In genomic region chr4:156343332-156343731, GRCm38 (mm10) we compare ENCODE assay signal across 15 mouse cellular contexts. TPM values are rescaled to one million over a fixed set of nuclear protein-coding genes. Genes with fewer than 3 reads are reported as not detected.
DNase-seq lines count a peak whose midpoint lies in the region; ATAC-seq and TF ChIP-seq lines count a peak whose summit lies in the region.
"Had no signal": no experiment of that assay in that cellular context is flagged by ENCODE, and none has a peak within 500 bp of the region (broad histone marks: within the 10 kb centered on the region; RNA-seq: fewer than 3 reads in every experiment).

No protein-coding gene starts in this region.

- H3K9ac ChIP-seq in kidney, embryonic 15.5 days = no peak overlapping the region
- H3K9ac ChIP-seq in embryonic facial prominence, embryonic 14.5 days (ENCODE audit: low read depth, low read length) = no peak overlapping the region
- no peak overlapping the region for H3K9ac ChIP-seq in hindbrain, embryonic 14.5 days

- H3K4me1 ChIP-seq in kidney, embryonic 15.5 days = no peaks in the 10 kb centered on the region
- H3K4me1 ChIP-seq in embryonic facial prominence, embryonic 14.5 days (ENCODE audit: control insufficient read depth, insufficient read depth, low read length) = no peaks in the 10 kb centered on the region
- H3K4me1 ChIP-seq in hindbrain, embryonic 14.5 days (replicated peaks; ENCODE audit: control insufficient read depth, insufficient read depth, low read length) = no peaks in the 10 kb centered on the region

- H3K4me3 ChIP-seq in kidney, embryonic 15.5 days (replicated peaks) = no peak overlapping the region
- no peak overlapping the region for H3K4me3 ChIP-seq in embryonic facial prominence, embryonic 14.5 days (ENCODE audit: low read depth, low read length)
- H3K4me3 ChIP-seq in hindbrain, embryonic 14.5 days (replicated peaks; ENCODE audit: low read length) = no peak overlapping the region
- H3K4me3 ChIP-seq in layer of hippocampus, adult 2 months = no peak overlapping the region

- no peak for DNase-seq in kidney, postnatal 10 days
- DNase-seq in embryonic facial prominence, embryonic 14.5 days (ENCODE audit: low spot score) = no peak
- no peak for DNase-seq in hindbrain, embryonic 14.5 days (ENCODE audit: low spot score)
- no peak for DNase-seq in urinary bladder, postnatal 14 days (ENCODE audit: low spot score)
- DNase-seq in layer of hippocampus, adult 2 months (ENCODE audit: low spot score in 2 of 2) = no peak
- DNase-seq: adrenal gland, adult 8-10 months; cerebellum, adult 2 months; lung, adult 18-20 months; thymus, postnatal 36 days had no signal

- no peak overlapping the region for H3K27ac ChIP-seq in kidney, embryonic 15.5 days
- no peak overlapping the region for H3K27ac ChIP-seq in embryonic facial prominence, embryonic 14.5 days (replicated peaks; ENCODE audit: low read depth, low read length)
- H3K27ac ChIP-seq in hindbrain, embryonic 14.5 days = no peak overlapping the region
- no peak overlapping the region for H3K27ac ChIP-seq in layer of hippocampus, adult 2 months

- no peak for TF ChIP-seq CTCF in layer of hippocampus, adult 2 months (conservative IDR thresholded peaks at IDR 0.05)

- WGBS in kidney, embryonic 15.5 days = 79% methylated on average over 1 of the region's 1 CpGs
- WGBS in embryonic facial prominence, embryonic 14.5 days = 94% methylated on average over 1 of the region's 1 CpGs
- 91% methylated on average over 1 of the region's 1 CpGs for WGBS in hindbrain, embryonic 14.5 days

- peak; percentile 38 for ATAC-seq in kidney, embryonic 15.5 days (replicated peaks; ENCODE audit: low FRiP score)
- peak; percentile 33 for ATAC-seq in embryonic facial prominence, embryonic 14.5 days (ENCODE audit: low read depth)
- peak; percentile 27; the same call in 1 of the 2 replicates for ATAC-seq in hindbrain, embryonic 14.5 days (ENCODE audit: low FRiP score)
- ATAC-seq in megakaryocyte, adult 5-6 weeks (ENCODE audit: poor library complexity, severe bottlenecking) = 0 out of 2 replicates have a peak, but pooled peaks have one; percentile 19

- no peaks in the 10 kb centered on the region for H3K9me3 ChIP-seq in kidney, embryonic 15.5 days (replicated peaks)
- peaks cover 22% of the 10 kb centered on the region; the same call in 1 of the 2 replicates for H3K9me3 ChIP-seq in embryonic facial prominence, embryonic 14.5 days (ENCODE audit: control insufficient read depth, low read length)
- peaks cover 35% of the 10 kb centered on the region for H3K9me3 ChIP-seq in hindbrain, embryonic 14.5 days (ENCODE audit: control insufficient read depth, low read length)

- H3K4me2 ChIP-seq in kidney, embryonic 15.5 days = no peak overlapping the region
- no peak overlapping the region for H3K4me2 ChIP-seq in embryonic facial prominence, embryonic 14.5 days (ENCODE audit: low read depth, low read length)
- no peak overlapping the region for H3K4me2 ChIP-seq in hindbrain, embryonic 14.5 days (replicated peaks)

- H3K36me3 ChIP-seq in kidney, embryonic 15.5 days = no peaks in the 10 kb centered on the region
- H3K36me3 ChIP-seq in embryonic facial prominence, embryonic 14.5 days (ENCODE audit: control insufficient read depth, insufficient read depth, low read length) = no peaks in the 10 kb centered on the region
- H3K36me3 ChIP-seq in hindbrain, embryonic 14.5 days (replicated peaks; ENCODE audit: control insufficient read depth, insufficient read depth) = no peaks in the 10 kb centered on the region

- no peaks in the 10 kb centered on the region for H3K27me3 ChIP-seq in kidney, embryonic 15.5 days
- H3K27me3 ChIP-seq in embryonic facial prominence, embryonic 14.5 days (replicated peaks; ENCODE audit: control insufficient read depth, insufficient read depth, low read length) = no peaks in the 10 kb centered on the region
- no peaks in the 10 kb centered on the region for H3K27me3 ChIP-seq in hindbrain, embryonic 14.5 days (ENCODE audit: control insufficient read depth, insufficient read depth, low read length)

RNA-seq across cellular contexts. Expression of gene Vmn2r-ps159, which starts 12.4 kb away (rescaled TPM):
- not detected in 2 replicates for polyA plus RNA-seq in kidney, embryonic 15.5 days (2015; fragmentation: Nextera tagmentation; extraction: Ambion mirVana)
- not detected in 2 replicates for polyA plus RNA-seq in embryonic facial prominence, embryonic 14.5 days (2014; fragmentation: Nextera tagmentation; extraction: Ambion mirVana)
- polyA plus RNA-seq in hindbrain, embryonic 14.5 days (2014; fragmentation: Nextera tagmentation; extraction: Ambion mirVana) = not detected in 2 replicates
- not detected in 2 replicates for total RNA-seq in megakaryocyte, adult 5-6 weeks (2015)
- total RNA-seq in megakaryocyte, adult 5-6 weeks (2017) = not detected in 2 replicates
- not detected for total RNA-seq in layer of hippocampus, adult 2 months (2021)
- total RNA-seq: adrenal gland, adult 8-10 months; ES-E14 had no signal
- polyA plus RNA-seq: cerebellum, adult 2 months; gonadal fat pad, adult 2 months; neural tube, embryonic 14.5 days; small intestine, adult 2 months had no signal
